Mouse (Mus musculus) heart, embryonic 15.5 days (tissue): Measurements from ENCODE around the gene 1110059E24Rik. TPM values are rescaled to one million over a fixed set of nuclear protein-coding genes. Genes with fewer than 3 reads are reported as not detected.
"Not testable (repeated sequence)": the region's sequence is repeated elsewhere in the genome, so short reads cannot be mapped to it uniquely, and the experiment has no call there.

ENCODE experiments used
- ATAC-seq: fragments of 200-750 bp; cut with Nextera tagmentation; replicated peaks from 2 replicates; pipeline ENCODE4 v1.8.0; 2017; ENCODE audit warnings: low read depth, moderate TSS enrichment; ENCODE audit not compliant: insufficient number of reproducible peaks, insufficient read depth, low FRiP score
- H3K27ac ChIP-seq: fragments of 300-500 bp; sonication (generic); 2 replicates; pipeline ENCODE4 v1.5.1; 2015; ENCODE audit warnings: mild to moderate bottlenecking, inconsistent platforms
- H3K27me3 ChIP-seq: fragments of 300-500 bp; sonication (generic); 2 replicates; pipeline ENCODE4 v1.6.1; 2015; ENCODE audit warnings: inconsistent platforms
- H3K36me3 ChIP-seq: fragments of 300-500 bp; sonication (generic); 2 replicates; pipeline ENCODE4 v1.6.1; 2015; ENCODE audit warnings: mild to moderate bottlenecking, inconsistent platforms
- H3K4me1 ChIP-seq: fragments of 300-500 bp; sonication (generic); replicated peaks from 2 replicates; pipeline ENCODE4 v1.6.1; 2015; ENCODE audit warnings: inconsistent platforms
- H3K4me2 ChIP-seq: fragments of 300-500 bp; sonication (generic); 2 replicates; pipeline ENCODE4 v1.6.1; 2015; ENCODE audit warnings: inconsistent platforms, mild to moderate bottlenecking, moderate library complexity
- H3K4me3 ChIP-seq: fragments of 300-500 bp; sonication (generic); 2 replicates; pipeline ENCODE4 v1.5.1; 2015; ENCODE audit warnings: mild to moderate bottlenecking, inconsistent platforms
- H3K9ac ChIP-seq: fragments of 300-500 bp; sonication (generic); 2 replicates; pipeline ENCODE4 v1.6.1; 2015; ENCODE audit warnings: mild to moderate bottlenecking, inconsistent platforms
- H3K9me3 ChIP-seq: fragments of 300-500 bp; sonication (generic); replicated peaks from 2 replicates; pipeline ENCODE4 v1.6.1; 2016; ENCODE audit warnings: inconsistent platforms
- WGBS: fragments of 180-500 bp; shearing (Covaris S2); methylation state at CpG from one replicate; pipeline ENCODE4 v1.1.7; 2015; ENCODE audit warnings: mixed read lengths; 5-methylcytosine and 5-hydroxymethylcytosine counted together
- polyA plus RNA-seq: library from polyadenylated mRNA; unstranded; fragments of >200 nt; fragmentation: Nextera tagmentation; extraction: Ambion mirVana; gene quantifications from 2 replicates; pipeline ENCODE4 v1.2.1, GENCODE M21; 2015

Gene 1110059E24Rik
- polyA plus RNA-seq, 1 experiment from 2014 or later: 33.7 TPM

DNA sequence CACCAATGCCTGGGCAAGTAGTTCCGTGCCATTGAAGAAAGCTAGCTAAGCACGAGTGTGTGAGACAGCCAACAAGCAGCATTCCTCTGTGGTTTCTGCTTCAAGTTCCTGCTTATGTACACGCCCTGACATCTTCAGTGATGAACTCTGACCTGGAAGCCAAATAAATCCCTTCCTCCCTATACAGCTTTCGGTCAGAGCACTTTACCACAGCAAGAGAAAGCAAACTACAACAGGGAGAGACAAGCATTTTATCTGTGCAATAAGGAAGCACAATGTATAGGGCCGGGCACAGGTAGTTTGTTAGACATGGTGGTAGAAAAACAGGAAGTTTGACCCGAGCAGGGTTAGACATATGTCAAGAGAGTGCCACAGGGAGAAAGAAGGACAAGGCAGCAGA is 6.6 kb downstream of the 1110059E24Rik start:
- 65% methylated on average over 6 of the region's 6 CpGs for WGBS
- Histone ChIP-seq H3K4me3 (no peak overlapping the region), H3K4me2 (no peak overlapping the region), H3K27ac (no peak overlapping the region), H3K27me3 (no peaks in the 10 kb centered on the region), H3K9me3 (no peaks in the 10 kb centered on the region), H3K4me1 (peaks cover 21% of the 10 kb centered on the region), H3K9ac (no peak overlapping the region), H3K36me3 (no peaks in the 10 kb centered on the region)
- ATAC-seq: no peak

DNA sequence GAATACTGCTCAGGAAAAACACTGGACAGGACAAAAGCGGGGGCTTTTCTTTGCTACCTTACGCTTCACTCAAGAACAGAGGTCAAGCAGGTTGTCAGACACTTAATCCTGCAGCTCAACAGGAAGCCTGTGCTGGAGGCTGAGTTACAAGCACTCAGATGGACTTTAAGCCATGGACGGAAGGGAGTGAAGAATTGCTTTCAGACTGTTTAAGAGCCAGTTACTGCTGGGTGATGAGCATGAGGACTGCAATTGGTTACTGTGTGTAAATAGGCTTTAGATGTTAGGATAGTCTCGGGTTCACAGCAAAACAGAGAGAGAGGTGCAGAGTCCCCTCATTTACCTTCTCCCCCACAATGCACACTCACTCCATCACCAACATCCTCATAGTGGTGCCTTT is 7.5 kb downstream of the 1110059E24Rik start:
- Histone ChIP-seq H3K9me3 (no peaks in the 10 kb centered on the region), H3K4me2 (no peak overlapping the region), H3K4me1 (peaks cover 14% of the 10 kb centered on the region), H3K9ac (no peak overlapping the region), H3K4me3 (no peak overlapping the region), H3K27ac (no peak overlapping the region), H3K27me3 (no peaks in the 10 kb centered on the region), H3K36me3 (no peaks in the 10 kb centered on the region)
- ATAC-seq: no peak
- WGBS: 72% methylated on average over 4 of the region's 4 CpGs

- H3K9ac ChIP-seq: no peak overlapping the region
- H3K27ac ChIP-seq: no peak overlapping the region
- no peaks in the 10 kb centered on the region for H3K27me3 ChIP-seq
- H3K36me3 ChIP-seq: no peaks in the 10 kb centered on the region
- peaks cover 14% of the 10 kb centered on the region for H3K4me1 ChIP-seq
- no peaks in the 10 kb centered on the region for H3K9me3 ChIP-seq
- ATAC-seq: no peak
- H3K4me2 ChIP-seq: no peak overlapping the region
- no peak overlapping the region for H3K4me3 ChIP-seq
- WGBS: 82% methylated on average over 1 of the region's 1 CpGs
Observed at GRCm38 (mm10) chr19:21643935-21644334, 8.8 kb downstream of the 1110059E24Rik start.

- Histone ChIP-seq H3K9me3 (no peaks in the 10 kb centered on the region), H3K27me3 (no peaks in the 10 kb centered on the region), H3K36me3 (no peaks in the 10 kb centered on the region), H3K4me1 (no peaks in the 10 kb centered on the region), H3K9ac (no peak overlapping the region), H3K27ac (no peak overlapping the region), H3K4me3 (no peak overlapping the region), H3K4me2 (no peak overlapping the region)
- 73% methylated on average over 7 of the region's 7 CpGs for WGBS
- ATAC-seq: no peak
Observed at GRCm38 (mm10) chr19:21637672-21638071, 15.1 kb downstream of the 1110059E24Rik start.

- no peaks in the 10 kb centered on the region for H3K27me3 ChIP-seq
- no peaks in the 10 kb centered on the region for H3K9me3 ChIP-seq
- 72% methylated on average over 3 of the region's 3 CpGs for WGBS
- H3K4me2 ChIP-seq: no peak overlapping the region
- no peaks in the 10 kb centered on the region for H3K4me1 ChIP-seq
- H3K4me3 ChIP-seq: no peak overlapping the region
- no peak overlapping the region for H3K9ac ChIP-seq
- H3K36me3 ChIP-seq: no peaks in the 10 kb centered on the region
- no peak for ATAC-seq
- no peak overlapping the region for H3K27ac ChIP-seq
Observed at GRCm38 (mm10) chr19:21636907-21637306, 15.9 kb downstream of the 1110059E24Rik start.

- Histone ChIP-seq H3K4me2 (no peak overlapping the region), H3K27me3 (no peaks in the 10 kb centered on the region), H3K27ac (no peak overlapping the region), H3K4me1 (peaks cover 5% of the 10 kb centered on the region; the same call in 1 of the 2 replicates), H3K9ac (no peak overlapping the region), H3K36me3 (no peaks in the 10 kb centered on the region), H3K4me3 (no peak overlapping the region), H3K9me3 (no peaks in the 10 kb centered on the region)
- ATAC-seq: no peak
- WGBS: 93% methylated on average over 2 of the region's 2 CpGs
Observed at GRCm38 (mm10) chr19:21635406-21635805, 17.4 kb downstream of the 1110059E24Rik start.

DNA sequence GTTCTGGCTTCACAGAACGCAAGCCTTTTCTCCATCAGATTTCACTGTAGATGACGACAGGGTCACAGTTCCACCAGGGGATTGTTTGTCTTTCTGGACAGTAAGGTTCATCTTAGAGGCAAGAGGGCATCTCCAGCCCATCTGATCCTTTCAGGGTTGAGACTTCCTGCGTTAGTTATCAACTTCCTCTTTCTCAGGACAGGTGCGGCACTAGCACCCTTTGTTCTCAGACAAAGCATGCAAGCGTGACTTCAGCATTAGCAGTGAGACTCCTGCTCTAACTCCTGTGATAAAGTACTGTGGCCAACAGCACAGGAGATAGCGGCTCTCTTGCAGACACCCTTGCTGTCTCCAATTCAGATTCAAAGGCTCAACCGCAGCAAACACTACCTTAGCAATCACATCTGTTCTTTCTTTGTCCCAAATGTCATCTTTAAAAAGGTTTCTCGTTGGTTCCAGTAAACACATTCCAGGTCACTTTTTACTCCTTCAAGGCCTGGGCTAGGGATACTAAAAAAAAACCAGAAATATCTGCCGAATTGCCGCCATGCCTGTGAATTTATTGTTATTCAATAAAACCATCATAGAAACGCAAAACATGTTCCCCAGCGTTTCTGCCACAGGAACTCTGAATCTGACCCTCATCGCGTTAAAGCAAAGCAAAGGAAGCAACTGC is 22.0 kb downstream of the 1110059E24Rik start:
- ATAC-seq: no peak
- Histone ChIP-seq H3K27me3 (no peaks in the 10 kb centered on the region), H3K9me3 (no peaks in the 10 kb centered on the region), H3K9ac (no peak overlapping the region), H3K4me2 (no peak overlapping the region), H3K36me3 (no peaks in the 10 kb centered on the region), H3K4me1 (peaks cover 6% of the 10 kb centered on the region; the same call in 1 of the 2 replicates), H3K4me3 (no peak overlapping the region), H3K27ac (no peak overlapping the region)
- 44% methylated on average over 14 of the region's 14 CpGs for WGBS

- H3K9me3 ChIP-seq: no peaks in the 10 kb centered on the region
- ATAC-seq: no peak
- H3K4me3 ChIP-seq: no peak overlapping the region
- H3K27me3 ChIP-seq: no peaks in the 10 kb centered on the region
- H3K9ac ChIP-seq: no peak overlapping the region
- peaks cover 6% of the 10 kb centered on the region; the same call in 1 of the 2 replicates for H3K4me1 ChIP-seq
- 67% methylated on average over 1 of the region's 1 CpGs for WGBS
- H3K36me3 ChIP-seq: no peaks in the 10 kb centered on the region
- H3K4me2 ChIP-seq: no peak overlapping the region
- H3K27ac ChIP-seq: no peak overlapping the region
Observed at GRCm38 (mm10) chr19:21629501-21629900, 23.3 kb downstream of the 1110059E24Rik start.

DNA sequence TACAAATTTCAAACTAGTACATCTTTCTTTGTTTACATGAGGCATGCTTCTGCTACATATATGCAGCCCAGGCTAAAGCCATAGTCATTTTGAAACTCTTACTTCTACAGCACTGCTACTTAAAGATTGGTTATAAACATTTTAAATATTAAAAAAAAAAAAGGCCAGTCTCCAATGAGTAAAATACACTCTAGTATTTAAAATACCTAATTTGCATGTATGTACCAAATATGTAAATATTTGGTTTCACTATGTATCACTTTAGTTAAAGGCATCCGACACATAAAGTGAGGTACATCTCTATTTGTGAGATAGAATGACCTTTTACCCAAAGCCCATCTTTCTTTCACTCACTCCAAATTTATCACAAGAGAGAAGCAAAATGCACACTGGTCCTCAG is 23.7 kb downstream of the 1110059E24Rik start:
- no peaks in the 10 kb centered on the region for H3K27me3 ChIP-seq
- H3K9me3 ChIP-seq: no peaks in the 10 kb centered on the region
- WGBS: 94% methylated on average over 1 of the region's 1 CpGs
- no peak for ATAC-seq
- H3K9ac ChIP-seq: no peak overlapping the region
- H3K4me1 ChIP-seq: peaks cover 6% of the 10 kb centered on the region; the same call in 1 of the 2 replicates
- no peak overlapping the region for H3K4me3 ChIP-seq
- no peaks in the 10 kb centered on the region for H3K36me3 ChIP-seq
- no peak overlapping the region for H3K4me2 ChIP-seq
- H3K27ac ChIP-seq: no peak overlapping the region

GRCm38 (mm10) chr19:21628440-21628839 is 24.3 kb downstream of the 1110059E24Rik start:
- WGBS: 57% methylated on average over 11 of the region's 11 CpGs
- not testable (repeated sequence) for H3K9ac ChIP-seq, H3K4me2 ChIP-seq, H3K9me3 ChIP-seq, ATAC-seq, H3K4me1 ChIP-seq, H3K27me3 ChIP-seq, H3K36me3 ChIP-seq, H3K4me3 ChIP-seq, H3K27ac ChIP-seq

DNA sequence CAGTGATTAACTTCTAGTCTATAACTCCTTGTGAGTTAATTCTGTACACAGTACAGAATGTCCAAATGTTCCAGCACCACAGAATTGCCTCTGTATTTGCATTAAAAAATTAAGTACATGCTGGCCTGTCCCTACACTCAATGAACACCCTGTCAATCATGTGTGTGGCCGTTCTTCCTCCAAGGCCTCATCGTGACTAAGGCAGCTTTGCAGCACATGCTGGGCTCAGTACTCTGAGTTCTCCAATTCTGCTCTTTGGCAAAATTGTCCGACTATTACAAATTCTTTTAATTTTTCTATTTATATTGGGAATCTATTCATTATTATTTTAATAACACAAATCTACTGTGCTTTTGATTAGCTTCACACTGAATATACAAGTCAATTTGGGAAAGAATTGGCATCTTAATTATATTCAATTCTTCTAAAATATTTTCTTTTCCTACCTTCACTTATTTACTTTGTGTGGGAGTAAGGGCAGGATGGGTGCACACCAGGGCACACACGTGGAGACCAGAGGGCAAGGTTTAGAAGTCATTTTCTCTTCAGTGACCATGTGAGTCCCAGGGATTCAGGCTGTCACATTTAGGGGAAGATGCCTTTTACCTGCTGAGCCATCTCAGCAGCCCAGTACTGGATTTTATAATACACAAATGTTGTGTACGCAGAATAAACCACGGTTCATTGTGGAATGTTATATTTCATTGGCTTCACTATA is 26.3 kb downstream of the 1110059E24Rik start:
- Histone ChIP-seq H3K27ac (no peak overlapping the region), H3K4me1 (peaks cover 6% of the 10 kb centered on the region; the same call in 1 of the 2 replicates), H3K4me3 (no peak overlapping the region), H3K9me3 (no peaks in the 10 kb centered on the region), H3K4me2 (no peak overlapping the region), H3K9ac (no peak overlapping the region), H3K27me3 (no peaks in the 10 kb centered on the region), H3K36me3 (no peaks in the 10 kb centered on the region)
- WGBS: 84% methylated on average over 6 of the region's 6 CpGs
- ATAC-seq: no peak

GRCm38 (mm10) chr19:21624148-21624535 is 28.6 kb downstream of the 1110059E24Rik start:
- Histone ChIP-seq H3K27ac (no peak overlapping the region), H3K9ac (no peak overlapping the region), H3K27me3 (no peaks in the 10 kb centered on the region), H3K4me1 (no peaks in the 10 kb centered on the region), H3K36me3 (no peaks in the 10 kb centered on the region), H3K4me3 (no peak overlapping the region), H3K4me2 (no peak overlapping the region), H3K9me3 (no peaks in the 10 kb centered on the region)
- 91% methylated on average over 4 of the region's 4 CpGs for WGBS
- ATAC-seq: no peak
